Mouse (Mus musculus) layer of hippocampus, postnatal 36 days (tissue): ENCODE data around the gene Spg7. TPM values are rescaled to one million over a fixed set of nuclear protein-coding genes. Genes with fewer than 3 reads are reported as not detected.
A peak's percentile ranks its signal among the peaks of the same experiment; 100 is the strongest.
"Not testable (repeated sequence)": the region's sequence is repeated elsewhere in the genome, so short reads cannot be mapped to it uniquely, and the experiment has no call there.

Source experiments
- DNase-seq, 2 experiments: peaks; one replicate each; pipeline ENCODE4 v3.0.0; 2022
- total RNA-seq, 2 experiments: library from RNA; stranded (reverse); gene quantifications; 2 replicates each; pipeline ENCODE4 v1.2.3; 2021

The Spg7 gene
- total RNA-seq, 2 experiments from 2014 or later, result 54.9 to 61.1 TPM

DNA sequence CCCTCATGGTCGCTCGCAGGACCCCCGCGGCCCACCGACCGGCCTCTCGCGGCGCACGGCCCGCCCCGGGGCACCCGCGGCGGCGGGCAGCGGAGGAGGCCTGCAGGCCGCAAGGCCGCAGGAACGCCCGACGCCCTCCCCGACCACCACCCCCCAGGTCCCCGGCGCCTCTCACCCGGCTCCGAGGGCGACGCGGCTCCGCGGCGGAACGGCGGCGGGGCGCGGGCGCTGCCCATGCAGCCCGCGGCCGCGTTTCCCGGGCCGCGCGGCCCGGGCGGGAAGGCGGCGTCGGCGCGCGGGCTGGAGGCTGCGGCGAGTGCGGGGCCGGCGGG lies 21.0 kb upstream of the Spg7 start:
- no peak for DNase-seq

DNA sequence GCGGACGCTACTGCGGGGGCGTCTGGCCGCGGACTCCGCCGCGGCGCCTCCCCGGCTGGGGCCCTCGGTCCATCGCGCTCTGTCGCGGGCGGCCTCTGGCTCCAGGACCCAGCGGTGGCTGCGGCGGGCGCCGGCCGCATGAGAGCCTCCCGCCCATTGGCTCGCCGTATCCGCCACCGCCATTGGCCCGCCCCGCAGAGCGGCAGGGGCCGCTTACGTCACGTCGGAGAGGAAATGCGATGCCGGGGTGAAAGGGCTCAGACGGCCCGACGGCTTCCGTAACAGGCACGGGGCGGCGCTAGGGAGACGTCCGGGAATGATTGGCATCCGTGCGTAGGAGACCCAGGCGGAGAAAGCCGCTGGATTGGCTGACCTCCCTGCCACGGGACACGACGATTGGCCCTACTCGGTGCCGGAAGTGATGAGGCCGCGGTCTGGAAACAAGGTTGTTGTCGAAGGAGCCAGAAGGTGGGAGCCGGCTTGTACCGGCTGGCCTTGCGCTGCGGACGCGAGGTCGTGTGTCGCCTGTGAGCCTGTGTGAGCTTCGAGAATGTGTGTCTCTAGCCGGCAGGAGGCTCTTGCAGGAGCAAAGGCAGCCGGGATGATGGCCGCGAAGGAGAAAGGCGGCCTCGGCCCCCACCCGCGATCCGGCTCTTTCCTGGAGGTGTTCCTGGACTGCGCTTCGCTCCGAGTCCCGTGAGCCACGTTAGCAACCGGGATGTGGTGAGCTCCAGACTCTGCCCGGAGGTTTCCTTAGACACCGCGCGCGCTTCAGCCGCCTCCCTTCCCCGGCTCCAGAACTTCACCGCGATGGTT lies 20.4 kb upstream of the Spg7 start, which contains the start of gene Ankrd11:
Gene Ankrd11, minus strand, starts transcription at position 120 of the 816 bp plus-strand sequence.
- DNase-seq, result peak; percentile 100

- DNase-seq, result no peak
Measured at GRCm38 (mm10) chr8:123042974-123043625, 19.6 kb upstream of the Spg7 start.

DNA sequence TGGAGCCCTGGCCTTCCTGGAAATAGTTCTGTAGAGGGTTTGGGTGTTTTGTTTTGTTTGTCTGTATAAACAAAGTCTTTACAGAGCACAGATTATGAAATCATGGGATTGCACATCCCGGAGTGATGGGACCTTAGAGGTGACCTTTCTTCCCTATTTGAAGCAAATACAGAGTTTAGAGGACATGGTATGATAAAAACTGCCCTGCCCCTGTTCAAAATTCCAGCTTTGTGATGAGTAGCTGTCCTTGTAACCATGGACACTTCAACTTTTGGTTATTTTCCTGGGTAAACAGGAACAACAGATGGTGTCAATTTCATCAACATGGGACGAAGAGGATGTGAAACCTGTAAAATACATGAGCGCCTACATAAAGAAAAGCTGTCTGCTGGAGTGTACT lies 18.8 kb upstream of the Spg7 start:
- no peak for DNase-seq

DNA sequence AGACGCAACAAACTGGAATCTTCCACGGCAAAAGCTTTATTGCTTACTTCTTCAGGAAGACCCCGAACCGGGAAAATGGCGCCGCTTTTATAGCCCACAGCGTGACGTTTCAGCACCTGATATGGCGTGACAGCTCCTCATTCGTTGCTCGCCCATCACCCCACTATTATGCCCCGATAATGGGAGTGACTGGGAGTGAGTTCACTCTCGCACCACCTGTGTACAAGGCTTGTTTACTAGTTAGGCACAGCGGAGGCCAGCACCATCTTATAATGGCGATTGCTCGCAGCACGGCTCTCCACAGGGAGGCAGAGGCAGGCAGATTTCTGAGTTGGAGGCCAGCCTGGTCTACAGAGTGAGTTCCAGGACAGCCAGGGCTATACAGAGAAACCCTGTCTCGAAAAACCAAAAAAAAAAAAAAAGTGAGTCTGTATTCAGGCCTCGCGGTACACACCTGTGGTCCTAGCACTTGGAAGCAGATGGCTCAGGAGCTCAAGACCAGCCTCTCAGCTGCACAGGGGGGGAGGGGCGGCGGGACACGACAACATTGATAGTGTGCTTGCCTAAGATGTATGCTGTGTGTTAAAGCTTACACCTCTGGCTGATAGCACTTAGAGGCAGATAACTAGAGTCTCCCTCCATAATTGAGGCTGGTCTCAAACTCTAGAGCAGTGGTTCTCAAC lies 17.9 kb upstream of the Spg7 start:
- not testable (repeated sequence) for DNase-seq

DNA sequence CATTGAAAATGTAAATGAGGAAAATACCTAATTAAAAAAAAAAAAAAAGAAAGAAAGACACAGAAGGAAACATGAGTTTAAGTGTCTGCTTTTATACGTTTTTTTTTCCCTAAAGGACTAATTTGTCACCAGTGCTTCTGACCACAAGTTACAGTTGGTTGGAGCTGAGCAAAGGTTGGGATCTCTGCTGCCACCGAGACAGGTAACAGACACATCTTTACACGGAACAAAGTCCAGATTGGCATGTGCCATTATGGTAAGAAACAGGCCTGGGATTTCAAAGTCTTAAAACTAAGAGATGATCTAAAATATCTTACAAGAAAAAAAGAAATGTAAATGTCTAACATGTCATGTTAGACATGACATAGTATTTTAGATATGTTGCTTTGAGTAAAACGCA lies 16.0 kb upstream of the Spg7 start:
- DNase-seq, result no peak

GRCm38 (mm10) chr8:123047827-123048226 lies 14.9 kb upstream of the Spg7 start:
- DNase-seq, result no peak

DNA sequence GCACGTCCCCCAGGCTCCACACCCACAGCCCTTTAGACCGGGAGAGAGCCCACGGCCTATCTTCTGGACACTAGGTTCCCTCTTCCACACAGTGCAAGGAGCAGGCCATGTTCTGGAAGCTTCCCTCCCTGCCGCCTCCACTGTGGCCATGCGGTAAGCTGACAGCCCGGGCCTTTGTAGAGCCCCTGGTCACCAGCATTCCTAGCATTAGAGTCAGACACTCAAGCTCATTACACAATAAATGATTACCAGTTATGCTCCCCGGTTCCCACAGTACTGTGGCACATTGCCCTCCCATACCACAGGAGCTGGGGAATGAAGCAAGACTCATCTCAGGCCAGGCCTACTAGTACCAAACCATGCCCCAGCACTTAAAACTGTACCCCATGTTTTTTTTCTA lies 14.3 kb upstream of the Spg7 start:
- DNase-seq, result no peak

GRCm38 (mm10) chr8:123051458-123051857 lies 11.3 kb upstream of the Spg7 start:
- no peak for DNase-seq

DNA sequence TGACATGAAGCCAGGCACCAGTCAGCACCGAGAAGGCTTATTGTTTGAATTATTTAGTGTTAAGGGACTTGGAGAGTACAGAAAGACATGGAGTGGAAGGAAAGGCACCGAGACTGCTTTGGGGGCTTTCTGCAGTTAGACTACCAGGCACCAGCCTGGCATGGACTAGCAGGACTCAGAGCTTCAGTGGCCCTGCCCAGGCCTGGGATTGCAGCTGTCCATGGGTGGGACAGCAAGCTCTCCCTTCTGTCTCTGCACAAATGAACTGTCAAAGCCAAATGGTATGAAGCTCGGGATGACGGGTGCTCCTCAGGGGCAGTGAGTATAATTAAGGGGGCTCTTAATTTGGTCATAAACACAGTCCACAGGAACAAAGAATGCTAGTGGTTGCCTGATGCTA lies 1.3 kb downstream of the Spg7 start:
- no peak for DNase-seq

DNA sequence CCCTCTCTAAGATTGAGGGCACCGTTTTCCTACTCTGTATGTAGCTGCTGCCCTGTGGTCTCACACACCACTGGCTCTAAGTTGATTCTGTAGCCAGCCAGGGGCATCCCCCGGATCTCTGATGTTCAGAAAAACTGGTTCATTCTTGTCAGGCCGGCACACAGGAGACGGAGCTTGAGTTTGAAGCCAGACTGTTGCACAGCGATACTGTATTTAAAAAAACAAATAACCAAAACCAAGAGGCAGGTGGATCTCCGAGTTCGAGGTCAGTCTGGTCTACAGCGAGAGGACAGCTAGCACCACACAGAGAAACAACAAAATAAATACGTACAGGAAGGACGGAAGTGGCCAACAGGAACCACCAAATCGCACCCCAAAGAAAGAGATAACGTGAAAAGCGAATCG lies 2.1 kb downstream of the Spg7 start:
- no peak for DNase-seq

GRCm38 (mm10) chr8:123065214-123066100 lies 2.7 kb downstream of the Spg7 start:
- DNase-seq, result peak; percentile 95 to 96

DNA sequence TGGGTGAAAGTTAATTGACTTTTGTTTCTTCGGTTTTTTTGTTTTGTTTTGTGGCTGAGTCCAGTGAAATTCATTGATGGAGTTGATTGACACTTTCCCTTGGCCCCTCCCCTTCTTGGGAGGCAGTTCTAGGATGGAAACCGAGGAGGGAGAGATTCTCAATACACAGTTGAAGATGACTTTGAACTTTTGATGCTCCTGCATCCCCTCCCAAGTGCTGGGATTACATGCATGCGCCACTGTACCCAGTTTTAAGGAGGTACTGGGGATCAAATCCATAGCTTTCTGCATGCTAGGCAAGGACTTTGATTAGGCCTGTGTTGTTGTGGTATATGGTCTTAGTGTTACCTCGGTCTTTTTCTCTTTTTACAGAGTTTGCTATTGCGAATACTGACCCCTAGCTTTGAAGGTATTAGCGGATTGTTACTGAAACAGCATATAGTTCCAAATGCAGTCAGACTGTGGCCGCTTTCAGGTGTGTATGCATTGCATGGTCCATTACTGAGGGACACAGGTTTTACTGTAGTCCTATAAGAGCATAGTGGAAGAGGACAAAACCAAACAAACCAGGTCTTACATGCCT lies 3.5 kb downstream of the Spg7 start:
- DNase-seq, result no peak

GRCm38 (mm10) chr8:123071176-123071575 lies 8.4 kb downstream of the Spg7 start:
- DNase-seq, result no peak

- DNase-seq, result no peak
Measured at GRCm38 (mm10) chr8:123077213-123077612, 14.5 kb downstream of the Spg7 start.

DNA sequence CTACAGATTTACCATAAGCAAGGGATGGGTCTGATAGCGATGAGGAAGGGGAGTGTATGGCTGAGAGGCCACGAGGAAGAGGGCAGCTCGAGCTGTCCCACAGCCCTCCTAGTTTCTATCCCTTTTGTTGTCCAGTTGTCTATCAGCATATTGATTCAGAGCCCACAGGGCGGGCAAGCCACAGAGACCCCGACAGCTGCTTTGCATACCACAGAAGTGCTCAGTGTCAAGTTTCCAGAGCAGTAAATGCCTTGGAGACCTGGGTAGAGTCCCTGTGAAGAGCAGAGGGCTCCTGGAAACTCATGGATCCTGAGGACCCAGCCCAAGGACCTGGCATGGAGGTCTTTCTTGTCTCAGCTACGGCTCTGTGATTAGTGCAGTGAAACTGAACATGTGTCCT lies 20.3 kb downstream of the Spg7 start:
- no peak for DNase-seq

DNA sequence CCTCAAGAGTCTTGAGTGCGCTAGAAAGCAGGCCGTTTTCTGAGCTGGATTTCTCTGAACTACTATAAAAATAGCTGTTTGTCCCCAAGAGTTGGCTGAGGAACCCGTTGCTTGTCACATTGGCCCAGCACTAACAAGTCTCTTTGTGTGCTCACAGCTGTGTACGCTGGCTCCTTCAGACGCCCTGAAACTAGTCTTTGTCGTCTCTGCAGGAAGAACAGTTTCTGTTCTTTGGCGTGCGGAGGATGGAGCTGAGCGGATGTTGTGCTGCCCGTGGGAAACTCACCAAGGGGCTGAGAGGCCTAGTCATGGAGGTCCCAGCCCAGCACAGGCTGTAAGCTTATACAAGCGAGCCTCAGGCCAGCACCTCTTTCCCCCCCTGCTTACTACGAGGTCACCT lies 20.9 kb downstream of the Spg7 start:
- DNase-seq, result peak; percentile 36 to 57

DNA sequence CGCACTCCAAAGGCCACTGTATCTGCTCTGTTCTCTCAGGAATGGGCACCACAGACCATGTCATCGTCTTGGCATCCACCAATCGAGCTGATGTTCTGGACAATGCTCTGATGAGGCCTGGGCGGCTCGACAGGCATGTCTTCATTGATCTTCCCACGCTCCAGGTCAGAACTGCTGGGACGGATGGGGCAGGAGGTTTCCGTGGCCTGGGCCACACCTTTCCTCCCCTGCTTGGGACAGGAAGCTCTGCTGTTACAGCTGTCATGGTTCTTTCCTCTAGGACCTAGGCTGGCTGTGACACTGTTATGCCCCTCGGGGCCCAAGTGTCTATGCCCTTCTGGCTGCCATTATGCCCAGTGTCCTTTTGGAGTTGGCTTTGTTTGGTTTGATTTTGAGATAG lies 24.5 kb downstream of the Spg7 start:
- no peak for DNase-seq

- DNase-seq, result peak in 1 of 2 experiments; percentile 23
Measured at GRCm38 (mm10) chr8:123097216-123097615, 34.5 kb downstream of the Spg7 start.

GRCm38 (mm10) chr8:123097786-123098584 lies 35.2 kb downstream of the Spg7 start:
- DNase-seq, result peak in 1 of 2 experiments; percentile 23

DNA sequence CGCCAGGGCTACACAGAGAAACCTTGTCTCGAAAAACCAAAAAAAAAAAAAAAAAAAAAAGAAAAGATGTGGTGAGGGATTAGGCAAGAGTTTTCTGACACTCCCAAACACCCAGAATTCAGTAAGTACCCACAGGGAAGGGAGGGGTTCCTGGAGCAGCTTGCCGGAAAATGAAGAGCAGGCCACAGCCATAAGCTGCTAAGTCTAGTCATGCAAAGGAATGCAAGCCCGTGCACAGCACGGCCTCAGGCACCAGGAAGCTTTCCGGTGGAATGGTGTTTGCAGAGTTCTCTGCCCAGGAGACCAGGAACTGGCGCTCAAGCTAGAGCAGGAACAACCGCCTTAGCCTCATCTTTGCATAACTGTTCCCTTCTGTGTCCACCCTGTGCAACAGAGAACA lies 37.5 kb downstream of the Spg7 start:
- no peak for DNase-seq
